Mouse (Mus musculus): ENCODE data around the gene Metrn. TPM values are rescaled to one million over a fixed set of nuclear protein-coding genes. Genes with fewer than 3 reads are reported as not detected.

Metrn gene
- 38.6 and 74.8 TPM in 2 replicates for polyA plus RNA-seq (2011; ENCODE audit: insufficient read depth, insufficient read length, low replicate concordance, missing spikeins)

- peak; percentile 7; the same call in 1 of the 2 replicates for TF ChIP-seq POLR2A (IDR thresholded peaks at IDR 0.05; ENCODE audit: borderline replicate concordance, control insufficient read depth, low read depth, low read length)
- TF ChIP-seq CTCF (IDR thresholded peaks at IDR 0.05; ENCODE audit: control insufficient read depth, insufficient read depth, low read length), result no peak
Measured at GRCm38 (mm10) chr17:25796951-25797369, at the start of gene Metrn. Metrn (minus strand) TSS chr17:25797136.

GRCm38 (mm10) chr17:25844396-25844901 lies 47.5 kb upstream of the Metrn start, which contains the start of gene Rhot2:
Rhot2 (minus strand) TSS chr17:25844851.
- under 1% methylated on average over 21 of the region's 21 CpGs for WGBS
- H3K4me1 ChIP-seq (ENCODE audit: control insufficient read depth, insufficient read depth, low read length), result peaks cover 7% of the 10 kb centered on the region
- H3K27ac ChIP-seq (ENCODE audit: control insufficient read depth, insufficient read depth, low read depth, low read length, poor library complexity), result peak within 1 kb of the TSS; percentile 82
- TF ChIP-seq CTCF (IDR thresholded peaks at IDR 0.05; ENCODE audit: control insufficient read depth, insufficient read depth, low read length) (peak; percentile 44; the same call in 1 of the 2 replicates), POLR2A (IDR thresholded peaks at IDR 0.05; ENCODE audit: borderline replicate concordance, control insufficient read depth, low read depth, low read length) (peak; percentile 68; the same call in 1 of the 2 replicates)
- H3K4me3 ChIP-seq (replicated peaks; ENCODE audit: control insufficient read depth, low read depth, low read length), result peak within 1 kb of the TSS; percentile 78

More at GRCm38 (mm10) chr17:25796951-25797369, at the start of gene Metrn:
- WGBS, result under 1% methylated on average over 35 of the region's 35 CpGs
- Histone ChIP-seq H3K4me3 (replicated peaks; ENCODE audit: control insufficient read depth, low read depth, low read length) (peak within 1 kb of the TSS; percentile 67), H3K4me1 (ENCODE audit: control insufficient read depth, insufficient read depth, low read length) (peaks cover 5% of the 10 kb centered on the region), H3K27ac (ENCODE audit: control insufficient read depth, insufficient read depth, low read depth, low read length, poor library complexity) (peak within 1 kb of the TSS; percentile 22; the same call in 1 of the 2 replicates)

GRCm38 (mm10) chr17:25843636-25844395 lies 46.9 kb upstream of the Metrn start:
- TF ChIP-seq CTCF (IDR thresholded peaks at IDR 0.05; ENCODE audit: control insufficient read depth, insufficient read depth, low read length) (no peak), POLR2A (IDR thresholded peaks at IDR 0.05; ENCODE audit: borderline replicate concordance, control insufficient read depth, low read depth, low read length) (no peak)
- Histone ChIP-seq H3K27ac (ENCODE audit: control insufficient read depth, insufficient read depth, low read depth, low read length, poor library complexity) (peak overlapping the region; percentile 82), H3K4me3 (replicated peaks; ENCODE audit: control insufficient read depth, low read depth, low read length) (peak overlapping the region; percentile 78), H3K4me1 (ENCODE audit: control insufficient read depth, insufficient read depth, low read length) (peaks cover 7% of the 10 kb centered on the region)
- 3% methylated on average over 38 of the region's 38 CpGs for WGBS

GRCm38 (mm10) chr17:25843122-25843521 lies 46.2 kb upstream of the Metrn start:
- H3K4me1 ChIP-seq (ENCODE audit: control insufficient read depth, insufficient read depth, low read length), result peaks cover 7% of the 10 kb centered on the region
- 92% methylated on average over 4 of the region's 4 CpGs for WGBS
- peak overlapping the region; percentile 78 for H3K4me3 ChIP-seq (replicated peaks; ENCODE audit: control insufficient read depth, low read depth, low read length)
- no peak overlapping the region for H3K27ac ChIP-seq (ENCODE audit: control insufficient read depth, insufficient read depth, low read depth, low read length, poor library complexity)
- TF ChIP-seq CTCF (IDR thresholded peaks at IDR 0.05; ENCODE audit: control insufficient read depth, insufficient read depth, low read length) (no peak), POLR2A (IDR thresholded peaks at IDR 0.05; ENCODE audit: borderline replicate concordance, control insufficient read depth, low read depth, low read length) (no peak)

- TF ChIP-seq POLR2A (IDR thresholded peaks at IDR 0.05; ENCODE audit: borderline replicate concordance, control insufficient read depth, low read depth, low read length) (no peak), CTCF (IDR thresholded peaks at IDR 0.05; ENCODE audit: control insufficient read depth, insufficient read depth, low read length) (no peak)
- 83% methylated on average over 3 of the region's 3 CpGs for WGBS
- Histone ChIP-seq H3K4me3 (replicated peaks; ENCODE audit: control insufficient read depth, low read depth, low read length) (no peak overlapping the region), H3K4me1 (ENCODE audit: control insufficient read depth, insufficient read depth, low read length) (peaks cover 7% of the 10 kb centered on the region), H3K27ac (ENCODE audit: control insufficient read depth, insufficient read depth, low read depth, low read length, poor library complexity) (no peak overlapping the region)
Measured at GRCm38 (mm10) chr17:25842509-25842908, 45.6 kb upstream of the Metrn start.

- TF ChIP-seq CTCF (IDR thresholded peaks at IDR 0.05; ENCODE audit: control insufficient read depth, insufficient read depth, low read length) (no peak), POLR2A (IDR thresholded peaks at IDR 0.05; ENCODE audit: borderline replicate concordance, control insufficient read depth, low read depth, low read length) (no peak)
- no peak within 1 kb of the TSS for H3K27ac ChIP-seq (ENCODE audit: control insufficient read depth, insufficient read depth, low read depth, low read length, poor library complexity)
- H3K4me3 ChIP-seq (replicated peaks; ENCODE audit: control insufficient read depth, low read depth, low read length), result no peak within 1 kb of the TSS
- 91% methylated on average over 22 of the region's 22 CpGs for WGBS
- peaks cover 7% of the 10 kb centered on the region for H3K4me1 ChIP-seq (ENCODE audit: control insufficient read depth, insufficient read depth, low read length)
Measured at GRCm38 (mm10) chr17:25841117-25841880, 44.4 kb upstream of the Metrn start, which contains the start of gene Gm20683. Gm20683 (minus strand) TSS chr17:25841763.

GRCm38 (mm10) chr17:25840519-25840918 lies 43.6 kb upstream of the Metrn start:
- WGBS, result 94% methylated on average over 6 of the region's 6 CpGs
- TF ChIP-seq POLR2A (IDR thresholded peaks at IDR 0.05; ENCODE audit: borderline replicate concordance, control insufficient read depth, low read depth, low read length) (no peak), CTCF (IDR thresholded peaks at IDR 0.05; ENCODE audit: control insufficient read depth, insufficient read depth, low read length) (no peak)
- no peak overlapping the region for H3K27ac ChIP-seq (ENCODE audit: control insufficient read depth, insufficient read depth, low read depth, low read length, poor library complexity)
- peaks cover 7% of the 10 kb centered on the region for H3K4me1 ChIP-seq (ENCODE audit: control insufficient read depth, insufficient read depth, low read length)
- no peak overlapping the region for H3K4me3 ChIP-seq (replicated peaks; ENCODE audit: control insufficient read depth, low read depth, low read length)

All from bone marrow, adult 2 months (tissue).